Mouse (Mus musculus) left cerebral cortex, postnatal 14 days (tissue): ENCODE measurements at regions not wholly inside any gene's neighbourhood (a gene's known extent, or its start where the extent isn't known, plus 50 kb on each side); places are given as distances from the start of the nearest gene placed in this dataset.
A peak's percentile ranks its signal among the peaks of the same experiment; 100 is the strongest.

Experiments used
- DNase-seq, 2 experiments: peaks; one replicate each; pipeline ENCODE4 v3.0.0; 2021 to 2022; ENCODE audit warnings: low spot score in 2 of 2, mixed read lengths in 1 of 2
- intact Hi-C: fragments of 180-260 bp; cut with DNase I; formaldehyde crosslinking; loops from one replicate; pipeline ENCODE4 v1.15.1; 2025

DNA sequence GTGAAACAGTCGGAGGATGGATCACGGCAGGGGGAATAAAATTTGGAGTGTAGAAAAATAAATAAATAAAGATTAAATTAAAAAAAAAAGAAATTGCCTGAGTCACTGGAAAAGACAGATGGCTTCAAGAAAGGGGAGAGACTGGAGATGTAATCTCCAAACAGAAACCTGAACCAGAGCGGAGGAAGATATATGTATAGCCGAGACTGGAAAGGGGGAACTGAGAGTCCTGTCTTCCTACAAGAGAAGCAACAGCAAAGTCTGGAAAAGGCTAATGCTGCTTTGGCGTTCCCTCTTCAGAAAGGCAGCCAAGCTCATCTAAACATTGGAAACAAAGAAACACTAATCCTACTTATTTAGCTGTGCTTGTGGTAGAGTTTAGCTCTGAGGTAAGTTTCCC lies 619.6 kb downstream of the Pom121l12 start:
- intact Hi-C loops = no loop called here
- no peak for DNase-seq

DNA sequence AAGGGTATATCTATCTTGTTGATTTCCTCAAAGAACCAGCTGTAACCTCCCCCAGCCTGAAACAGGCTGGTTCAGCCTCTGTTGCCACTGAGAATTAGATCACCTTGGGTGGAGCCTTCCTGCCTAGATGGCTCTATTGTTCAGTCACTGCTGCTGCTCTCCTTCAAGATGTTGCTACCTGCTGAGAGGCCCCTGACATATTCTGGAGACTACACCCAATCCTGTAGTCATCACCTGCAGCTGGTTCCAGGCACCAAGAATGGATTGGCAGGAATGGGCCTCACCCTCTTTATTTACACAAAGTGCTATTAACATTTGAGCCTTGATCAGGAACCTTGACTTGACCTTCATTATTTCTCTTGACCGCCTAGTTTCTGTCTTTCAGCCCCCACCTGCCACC lies 622.8 kb downstream of the Pom121l12 start:
- no peak for DNase-seq
- intact Hi-C loops = no loop called here

DNA sequence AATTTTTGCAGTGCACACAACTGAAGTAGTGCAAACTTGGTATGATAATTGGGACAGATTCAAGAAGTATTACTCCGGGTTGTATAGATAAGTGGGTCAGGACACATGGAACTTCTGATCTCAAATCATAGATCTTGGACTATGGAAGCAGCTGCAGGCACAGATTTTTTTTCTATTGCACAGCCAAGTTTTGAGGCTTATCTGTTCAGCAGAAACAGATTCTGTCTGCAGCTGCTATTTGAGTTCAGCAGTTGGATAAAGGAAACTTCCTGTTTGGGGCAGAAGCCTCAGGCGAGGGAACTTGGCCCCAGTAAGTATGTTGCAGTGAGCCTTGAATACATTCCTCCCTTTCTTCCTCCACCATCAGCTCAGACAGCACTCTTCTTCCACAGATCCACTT lies 650.9 kb downstream of the Pom121l12 start:
- intact Hi-C loops = no loop called here
- no peak for DNase-seq

DNA sequence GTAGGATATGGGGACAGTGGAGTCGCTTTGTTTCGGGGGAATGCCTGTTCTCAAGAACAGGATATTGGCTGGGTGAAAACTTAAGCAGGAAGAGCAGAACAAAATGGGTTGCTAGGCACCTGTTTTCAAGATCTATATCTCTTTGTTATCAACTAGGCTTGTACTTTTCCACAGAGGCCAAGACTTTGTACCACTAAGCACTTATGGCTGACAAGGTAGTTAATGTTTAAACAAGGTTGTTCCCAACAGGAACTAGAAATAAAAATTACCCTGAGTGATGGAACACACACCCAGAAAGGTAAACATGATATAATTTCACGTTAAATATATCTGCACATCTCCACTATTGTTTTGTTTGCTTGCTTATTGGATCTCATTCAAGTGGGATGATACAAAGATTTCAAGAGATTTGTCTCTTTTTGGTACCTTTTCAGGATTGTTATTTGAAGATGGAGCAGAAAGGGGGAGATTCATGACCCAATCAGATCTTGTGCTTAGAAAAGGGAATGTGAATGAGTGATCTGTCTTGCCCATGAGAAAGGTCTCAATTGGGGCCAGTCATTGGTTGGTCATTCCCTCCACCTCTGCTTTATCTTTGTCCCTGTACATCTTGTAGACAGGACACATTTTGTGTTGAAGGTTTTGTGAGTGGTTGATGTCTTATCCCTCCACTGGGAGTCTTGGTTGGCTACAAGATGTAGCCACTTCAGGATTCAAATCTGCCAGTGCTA lies 675.1 kb downstream of the Pom121l12 start:
- intact Hi-C loops = no loop called here
- DNase-seq = no peak

DNA sequence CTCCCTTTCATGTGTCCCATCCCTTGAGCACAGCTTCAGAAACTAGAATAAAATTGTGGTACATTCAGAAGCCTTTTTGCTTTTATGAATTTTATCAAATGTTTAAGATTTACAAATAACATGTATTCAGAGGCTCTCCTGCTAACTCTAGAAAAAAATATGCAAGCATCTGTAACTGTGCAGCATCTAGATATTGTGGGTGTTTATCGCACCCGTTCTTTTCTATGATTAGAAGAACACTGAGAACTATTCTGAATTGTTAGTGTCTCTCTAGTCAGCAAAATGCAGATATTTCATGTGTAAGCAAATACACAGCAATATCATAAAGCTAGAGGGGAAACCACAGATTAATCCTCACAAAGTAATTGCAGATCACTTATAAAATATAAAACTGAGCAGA lies 709.4 kb downstream of the Pom121l12 start:
- peak in 1 of 2 experiments; percentile 5 for DNase-seq
- intact Hi-C loops = no loop called here
